Mouse (Mus musculus): ENCODE results near the gene Macrod2. TPM values are rescaled to one million over a fixed set of nuclear protein-coding genes. Genes with fewer than 3 reads are reported as not detected.

The Macrod2 gene
- polyA plus RNA-seq, 1 experiment from 2014 or later: 11.5 TPM

DNA sequence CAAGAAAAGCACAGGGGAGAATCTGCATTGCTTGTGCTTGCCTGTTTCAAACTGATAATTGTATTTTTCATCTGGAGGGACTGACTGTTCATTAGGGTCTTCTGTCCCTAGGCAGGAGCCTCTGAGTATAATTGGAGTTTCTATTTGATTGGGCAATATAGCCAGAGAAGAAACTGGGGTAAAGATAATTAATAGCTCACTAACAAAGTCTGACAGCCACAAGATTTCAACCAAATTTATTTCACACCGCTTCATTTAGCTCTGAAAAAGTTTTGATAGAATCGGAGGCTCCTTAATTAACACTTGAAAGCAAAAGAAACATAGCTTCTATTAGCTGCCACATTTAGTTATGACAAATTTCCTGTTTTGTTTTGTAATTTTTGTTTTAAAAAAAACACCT is 274.0 kb downstream of the Macrod2 start:
- no peak overlapping the region for H3K9ac ChIP-seq
- H3K27me3 ChIP-seq: peaks cover 4% of the 10 kb centered on the region
- H3K4me2 ChIP-seq: no peak overlapping the region
- 0 out of 2 replicates have a peak, but pooled peaks cover 4% of the 10 kb centered on the region for H3K4me1 ChIP-seq (replicated peaks)
- no peak overlapping the region for H3K27ac ChIP-seq
- 59% methylated on average over 2 of the region's 2 CpGs for WGBS (ENCODE audit: insufficient replicate concordance)
- H3K36me3 ChIP-seq: no peaks in the 10 kb centered on the region
- H3K4me3 ChIP-seq (replicated peaks): no peak overlapping the region
- no peaks in the 10 kb centered on the region for H3K9me3 ChIP-seq (replicated peaks)
- no peak for DNase-seq
- no peak for ATAC-seq (ENCODE audit: low read depth)

- no peaks in the 10 kb centered on the region for H3K9me3 ChIP-seq (replicated peaks)
- H3K4me1 ChIP-seq (replicated peaks): 0 out of 2 replicates have a peak, but pooled peaks cover 4% of the 10 kb centered on the region
- no peak overlapping the region for H3K27ac ChIP-seq
- DNase-seq (no peak), ATAC-seq (ENCODE audit: low read depth) (no peak)
- no peaks in the 10 kb centered on the region for H3K36me3 ChIP-seq
- peaks cover 4% of the 10 kb centered on the region for H3K27me3 ChIP-seq
- H3K9ac ChIP-seq: no peak overlapping the region
- H3K4me3 ChIP-seq (replicated peaks): no peak overlapping the region
- no peak overlapping the region for H3K4me2 ChIP-seq
- 55% methylated on average over 2 of the region's 2 CpGs for WGBS (ENCODE audit: insufficient replicate concordance)
These were observed 274.7 kb downstream of the Macrod2 start for GRCm38 (mm10) chr2:140669786-140670185.

GRCm38 (mm10) chr2:140670457-140670856 is 275.3 kb downstream of the Macrod2 start:
- Histone ChIP-seq H3K4me2 (peak overlapping the region; percentile 66), H3K9me3 (replicated peaks) (no peaks in the 10 kb centered on the region), H3K27me3 (peaks cover 4% of the 10 kb centered on the region), H3K36me3 (no peaks in the 10 kb centered on the region), H3K9ac (peak overlapping the region; percentile 30; the same call in 1 of the 2 replicates), H3K27ac (no peak overlapping the region), H3K4me1 (replicated peaks) (0 out of 2 replicates have a peak, but pooled peaks cover 4% of the 10 kb centered on the region), H3K4me3 (replicated peaks) (peak overlapping the region; percentile 46)
- DNase-seq (no peak), ATAC-seq (ENCODE audit: low read depth) (no peak)
- 6% methylated on average over 12 of the region's 12 CpGs for WGBS (ENCODE audit: insufficient replicate concordance)

DNA sequence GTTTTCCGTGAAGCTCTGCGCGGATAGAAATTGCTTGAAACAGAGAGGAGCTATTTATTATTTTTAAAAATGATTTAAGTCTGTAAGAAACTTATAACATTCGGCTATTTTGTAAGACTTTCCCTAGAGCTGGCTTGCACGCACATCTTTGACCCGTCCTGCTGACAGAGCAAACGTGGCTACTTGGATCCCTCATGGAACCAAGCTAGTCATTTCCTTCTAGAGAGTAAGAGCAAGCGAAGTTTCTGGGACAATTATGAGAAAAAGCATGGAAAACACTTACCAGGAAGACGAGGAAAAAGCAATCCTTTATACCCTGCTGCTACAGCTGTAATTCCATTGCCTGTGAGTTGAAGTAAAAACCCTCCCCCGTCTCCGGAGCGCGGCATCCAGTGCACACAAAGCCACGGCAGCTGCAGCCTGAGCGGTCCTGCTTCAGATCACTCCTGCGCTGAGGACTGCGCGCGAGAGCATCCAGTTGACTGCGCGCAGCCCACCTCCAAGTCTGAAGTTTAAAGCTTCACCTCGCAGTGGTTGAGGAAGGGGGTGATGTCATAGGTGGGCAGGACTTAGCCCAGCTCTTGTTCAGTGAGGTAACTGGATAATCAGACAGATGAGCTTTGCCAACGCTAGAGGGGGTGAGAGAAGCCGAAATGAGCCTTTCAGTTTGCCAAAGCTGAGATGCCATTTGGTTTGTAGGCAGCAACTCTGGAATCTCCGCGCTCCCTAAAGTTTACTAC is 276.0 kb downstream of the Macrod2 start, which contains the start of gene Flrt3:
Gene Flrt3 (minus strand): TSS at position 507 of the 740 bp plus-strand sequence.
- no peak within 1 kb of the TSS for H3K27ac ChIP-seq
- 0 out of 2 replicates have a peak, but pooled peaks cover 4% of the 10 kb centered on the region for H3K4me1 ChIP-seq (replicated peaks)
- peak within 1 kb of the TSS; percentile 30 for H3K9ac ChIP-seq
- 1% methylated on average over 26 of the region's 26 CpGs for WGBS (ENCODE audit: insufficient replicate concordance)
- peak within 1 kb of the TSS; percentile 66 for H3K4me2 ChIP-seq
- ATAC-seq (ENCODE audit: low read depth) (peak; percentile 99), DNase-seq (peak; percentile 53)
- peak within 1 kb of the TSS; percentile 46 for H3K4me3 ChIP-seq (replicated peaks)
- peaks cover 4% of the 10 kb centered on the region for H3K27me3 ChIP-seq
- H3K9me3 ChIP-seq (replicated peaks): no peaks in the 10 kb centered on the region
- no peaks in the 10 kb centered on the region for H3K36me3 ChIP-seq

GRCm38 (mm10) chr2:140673466-140673865 is 278.4 kb downstream of the Macrod2 start:
- no peak overlapping the region for H3K27ac ChIP-seq
- H3K4me3 ChIP-seq (replicated peaks): no peak overlapping the region
- DNase-seq (no peak), ATAC-seq (ENCODE audit: low read depth) (no peak)
- H3K36me3 ChIP-seq: no peaks in the 10 kb centered on the region
- WGBS (ENCODE audit: insufficient replicate concordance): 75% methylated on average over 5 of the region's 5 CpGs
- H3K9ac ChIP-seq: no peak overlapping the region
- 0 out of 2 replicates have a peak, but pooled peaks cover 4% of the 10 kb centered on the region for H3K4me1 ChIP-seq (replicated peaks)
- peaks cover 4% of the 10 kb centered on the region for H3K27me3 ChIP-seq
- no peaks in the 10 kb centered on the region for H3K9me3 ChIP-seq (replicated peaks)
- no peak overlapping the region for H3K4me2 ChIP-seq

GRCm38 (mm10) chr2:140676728-140677127 is 281.6 kb downstream of the Macrod2 start:
- Histone ChIP-seq H3K4me2 (no peak overlapping the region), H3K9me3 (replicated peaks) (no peaks in the 10 kb centered on the region), H3K36me3 (no peaks in the 10 kb centered on the region), H3K4me3 (replicated peaks) (no peak overlapping the region), H3K4me1 (replicated peaks) (no peaks in the 10 kb centered on the region), H3K27ac (no peak overlapping the region), H3K27me3 (no peaks in the 10 kb centered on the region), H3K9ac (no peak overlapping the region)
- 38% methylated on average over 3 of the region's 3 CpGs for WGBS (ENCODE audit: insufficient replicate concordance)
- ATAC-seq (ENCODE audit: low read depth) (no peak), DNase-seq (no peak)

DNA sequence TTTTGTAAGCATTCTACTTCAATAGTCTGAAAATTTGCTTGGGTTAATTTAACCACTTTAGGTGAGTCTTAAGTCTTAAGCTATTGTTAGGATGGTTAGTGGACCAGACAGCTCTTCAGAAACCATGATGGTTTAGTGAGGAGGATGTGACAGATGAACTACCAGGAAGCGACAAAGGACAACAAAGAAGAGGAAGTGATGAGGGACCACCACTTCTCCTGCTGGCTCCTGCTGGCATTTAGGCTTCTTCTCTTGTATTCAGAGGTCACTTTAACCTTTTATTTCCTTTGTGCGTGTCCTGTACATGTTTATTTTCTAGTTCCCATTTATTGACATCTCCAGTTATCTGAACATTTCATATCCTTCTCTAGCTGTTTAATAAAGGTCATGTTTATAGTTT is 295.8 kb downstream of the Macrod2 start:
- no peak overlapping the region for H3K4me3 ChIP-seq (replicated peaks)
- no peaks in the 10 kb centered on the region for H3K4me1 ChIP-seq (replicated peaks)
- WGBS (ENCODE audit: insufficient replicate concordance): 46% methylated on average over 2 of the region's 2 CpGs
- no peak overlapping the region for H3K4me2 ChIP-seq
- H3K9me3 ChIP-seq (replicated peaks): no peaks in the 10 kb centered on the region
- H3K36me3 ChIP-seq: no peaks in the 10 kb centered on the region
- no peaks in the 10 kb centered on the region for H3K27me3 ChIP-seq
- no peak overlapping the region for H3K9ac ChIP-seq
- no peak for DNase-seq
- ATAC-seq (ENCODE audit: low read depth): no peak
- H3K27ac ChIP-seq: no peak overlapping the region

DNA sequence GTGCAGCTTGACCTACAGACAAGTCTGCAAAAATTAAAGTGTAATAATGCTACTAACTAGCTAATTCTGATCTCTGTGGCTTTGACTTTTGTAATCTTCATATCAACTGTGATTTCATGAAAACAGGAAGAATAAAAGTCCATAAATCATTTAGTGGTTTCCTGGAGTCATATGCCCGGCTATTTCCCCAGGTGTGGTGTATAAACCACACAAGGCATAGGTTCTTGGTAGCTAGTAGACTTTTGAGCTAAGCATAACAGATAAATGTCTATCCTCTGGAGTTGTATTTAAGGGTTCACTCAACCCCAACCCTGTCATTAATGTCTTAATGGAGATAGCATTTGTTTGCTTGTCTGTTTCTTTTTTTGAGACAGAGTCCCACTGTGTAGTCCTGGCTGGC is 296.3 kb downstream of the Macrod2 start:
- WGBS (ENCODE audit: insufficient replicate concordance): 36% methylated on average over 1 of the region's 1 CpGs
- Histone ChIP-seq H3K9ac (no peak overlapping the region), H3K9me3 (replicated peaks) (no peaks in the 10 kb centered on the region)

DNA sequence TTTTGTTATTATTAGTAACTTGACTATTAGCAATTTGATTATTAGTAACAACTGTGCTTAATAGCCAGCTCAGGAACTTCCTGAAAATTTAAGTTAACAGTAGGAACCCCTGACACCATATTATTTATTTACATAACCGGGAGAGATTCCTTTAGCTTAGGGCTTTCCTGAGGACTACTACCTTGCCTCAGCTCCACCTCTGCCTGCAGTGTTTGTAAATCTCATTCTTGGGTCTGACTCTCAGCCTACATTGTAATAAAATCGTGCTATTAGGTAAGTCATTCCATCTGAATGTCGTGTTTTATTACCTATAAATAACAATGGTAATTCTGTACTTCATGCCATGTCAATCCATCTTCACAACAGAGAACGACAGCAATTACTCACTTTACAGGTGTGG is 297.4 kb downstream of the Macrod2 start:
- no peaks in the 10 kb centered on the region for H3K4me1 ChIP-seq (replicated peaks)
- no peaks in the 10 kb centered on the region for H3K36me3 ChIP-seq
- no peak overlapping the region for H3K27ac ChIP-seq
- no peaks in the 10 kb centered on the region for H3K27me3 ChIP-seq
- DNase-seq: no peak
- WGBS (ENCODE audit: insufficient replicate concordance): 50% methylated on average over 4 of the region's 4 CpGs
- no peak overlapping the region for H3K4me3 ChIP-seq (replicated peaks)
- H3K9me3 ChIP-seq (replicated peaks): no peaks in the 10 kb centered on the region
- ATAC-seq (ENCODE audit: low read depth): no peak
- H3K4me2 ChIP-seq: no peak overlapping the region
- H3K9ac ChIP-seq: no peak overlapping the region

More for the DNA sequence above, 296.3 kb downstream of the Macrod2 start:
- Histone ChIP-seq H3K27ac (no peak overlapping the region), H3K4me2 (no peak overlapping the region), H3K27me3 (no peaks in the 10 kb centered on the region), H3K36me3 (no peaks in the 10 kb centered on the region), H3K4me3 (replicated peaks) (no peak overlapping the region), H3K4me1 (replicated peaks) (no peaks in the 10 kb centered on the region)
- no peak for ATAC-seq (ENCODE audit: low read depth)
- no peak for DNase-seq

DNA sequence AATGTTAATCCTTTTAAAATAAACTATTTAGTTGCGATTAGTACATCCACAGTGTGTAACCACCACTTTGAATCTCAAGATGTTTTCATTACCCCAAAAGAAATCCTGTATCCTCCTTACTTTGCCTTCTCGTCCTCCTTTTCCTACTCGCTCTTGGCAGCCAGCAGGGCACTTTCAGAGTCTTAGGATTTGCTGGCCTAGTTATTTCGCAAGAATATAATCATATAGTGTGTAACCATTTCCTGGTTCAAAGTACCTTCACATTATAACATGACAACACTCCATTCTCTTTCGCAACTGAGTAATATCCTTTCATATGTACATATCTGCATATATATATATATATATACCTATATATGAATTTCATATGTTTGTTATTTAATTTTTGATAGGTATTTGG is 298.7 kb downstream of the Macrod2 start:
- Histone ChIP-seq H3K4me2 (no peak overlapping the region), H3K36me3 (no peaks in the 10 kb centered on the region), H3K9ac (no peak overlapping the region), H3K27me3 (no peaks in the 10 kb centered on the region), H3K4me3 (replicated peaks) (no peak overlapping the region), H3K27ac (no peak overlapping the region), H3K9me3 (replicated peaks) (no peaks in the 10 kb centered on the region), H3K4me1 (replicated peaks) (no peaks in the 10 kb centered on the region)
- ATAC-seq (ENCODE audit: low read depth): no peak
- no peak for DNase-seq
- 65% methylated on average over 5 of the region's 5 CpGs for WGBS (ENCODE audit: insufficient replicate concordance)

- H3K36me3 ChIP-seq: no peaks in the 10 kb centered on the region
- ATAC-seq (ENCODE audit: low read depth) (no peak), DNase-seq (no peak)
- no peaks in the 10 kb centered on the region for H3K4me1 ChIP-seq (replicated peaks)
- 54% methylated on average over 3 of the region's 3 CpGs for WGBS (ENCODE audit: insufficient replicate concordance)
- no peaks in the 10 kb centered on the region for H3K27me3 ChIP-seq
- H3K27ac ChIP-seq: no peak overlapping the region
- no peak overlapping the region for H3K9ac ChIP-seq
- H3K4me3 ChIP-seq (replicated peaks): no peak overlapping the region
- no peaks in the 10 kb centered on the region for H3K9me3 ChIP-seq (replicated peaks)
- H3K4me2 ChIP-seq: no peak overlapping the region
These were observed 303.5 kb downstream of the Macrod2 start for GRCm38 (mm10) chr2:140698585-140698984.

DNA sequence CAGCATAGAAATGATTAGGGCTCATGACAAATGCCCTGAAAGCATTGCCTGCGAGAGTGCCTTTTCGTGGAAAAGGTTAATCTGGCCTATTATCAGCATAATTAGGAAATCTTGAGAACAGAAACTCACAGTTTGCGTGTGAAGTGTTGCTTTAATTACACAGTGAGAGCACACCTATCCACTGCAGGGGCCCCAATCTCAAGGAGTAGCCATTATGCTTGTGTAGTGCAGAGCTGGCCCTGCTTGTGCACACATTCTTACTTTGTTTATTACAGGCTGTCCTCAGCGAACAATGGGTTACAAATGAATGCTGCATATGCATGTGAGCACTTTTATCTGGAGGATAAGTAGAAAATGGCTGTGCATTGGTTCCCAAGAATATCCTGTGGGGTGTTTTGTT is 308.3 kb downstream of the Macrod2 start:
- no peaks in the 10 kb centered on the region for H3K27me3 ChIP-seq

More for the DNA sequence above, 308.3 kb downstream of the Macrod2 start:
- WGBS (ENCODE audit: insufficient replicate concordance): 61% methylated on average over 4 of the region's 4 CpGs
- H3K9ac ChIP-seq: no peak overlapping the region
- no peak overlapping the region for H3K4me2 ChIP-seq
- no peak overlapping the region for H3K27ac ChIP-seq
- H3K4me3 ChIP-seq (replicated peaks): no peak overlapping the region
- no peak for ATAC-seq (ENCODE audit: low read depth)
- H3K36me3 ChIP-seq: no peaks in the 10 kb centered on the region
- no peaks in the 10 kb centered on the region for H3K9me3 ChIP-seq (replicated peaks)
- H3K4me1 ChIP-seq (replicated peaks): no peaks in the 10 kb centered on the region
- DNase-seq: no peak

Measured in liver, embryonic 13.5 days (tissue).